Mouse (Mus musculus) thymus, adult 18-20 months (tissue): ENCODE data around the gene Ascl3.
A peak's percentile ranks its signal among the peaks of the same experiment; 100 is the strongest.

ENCODE experiments used
- DNase-seq, 2 experiments: peaks; one replicate each; pipeline ENCODE4 v3.0.0; 2022; ENCODE audit warnings: mixed read lengths in 2 of 2

Ascl3 gene

DNA sequence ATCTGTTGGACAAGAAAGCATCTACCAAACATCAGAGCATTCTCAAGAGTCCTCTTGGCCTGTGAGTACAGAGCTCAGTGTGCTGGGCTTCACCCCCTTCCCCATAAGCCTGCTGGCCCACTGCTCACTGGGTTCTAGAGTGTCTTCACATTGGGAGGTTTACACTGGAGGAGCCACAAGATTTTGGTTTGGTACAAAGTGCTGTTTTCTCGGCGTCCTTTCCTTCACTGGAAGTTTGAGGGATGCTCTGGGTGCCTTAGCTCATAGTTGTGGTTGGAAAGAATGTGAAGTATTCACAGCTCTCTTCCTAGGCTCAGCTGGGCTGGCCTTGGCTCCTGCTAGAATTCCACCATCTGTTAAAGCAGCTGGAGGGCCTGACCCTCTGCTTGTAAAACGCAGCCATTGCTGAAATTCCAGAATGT lies 22.6 kb downstream of the Ascl3 start:
- DNase-seq, result no peak

- DNase-seq, result no peak
Measured at GRCm38 (mm10) chr7:109707023-109707785, 24.3 kb downstream of the Ascl3 start.

- no peak for DNase-seq
Measured at GRCm38 (mm10) chr7:109704461-109704860, 27.1 kb downstream of the Ascl3 start.

GRCm38 (mm10) chr7:109704016-109704377 lies 27.5 kb downstream of the Ascl3 start:
- no peak for DNase-seq

DNA sequence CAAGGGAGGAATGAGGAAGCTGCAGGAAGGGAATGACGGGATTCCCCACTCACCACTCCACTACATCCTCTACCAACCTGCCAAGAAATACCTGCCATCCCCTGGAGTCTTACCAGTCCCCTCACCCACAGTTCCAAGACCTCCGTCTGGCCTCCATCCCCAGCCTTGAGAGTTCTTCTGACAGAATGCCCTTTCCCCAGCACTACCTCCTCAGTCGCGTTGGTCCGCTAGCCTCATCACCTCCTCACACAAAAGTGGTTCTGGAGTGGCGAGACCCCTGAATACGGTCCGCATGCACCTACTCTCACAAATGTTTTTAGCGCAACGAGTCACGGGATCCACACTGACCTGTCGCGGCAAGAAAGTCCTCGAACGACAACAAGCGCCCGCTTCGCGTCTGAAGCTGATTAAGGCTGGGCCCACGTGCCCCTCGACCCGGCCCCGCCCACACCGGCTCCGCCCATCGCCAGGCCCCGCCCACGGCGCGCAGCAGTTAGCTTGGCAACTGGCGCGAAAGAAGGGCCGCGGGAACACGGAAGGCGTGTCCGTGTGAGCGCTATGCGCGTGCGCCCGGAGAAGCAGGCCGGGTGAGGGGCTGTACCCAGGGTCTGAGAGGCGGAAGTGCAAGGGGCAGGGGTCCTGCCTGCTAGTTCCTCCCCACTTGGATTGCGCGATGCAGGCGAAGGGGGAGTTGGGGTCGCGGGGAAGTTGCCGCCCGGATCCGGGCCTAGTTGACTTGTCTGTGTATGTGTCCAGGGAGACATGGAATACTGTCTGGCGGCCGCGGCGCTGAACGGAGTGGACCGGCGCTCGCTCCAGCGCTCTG lies 28.1 kb downstream of the Ascl3 start, which contains the start of the genes St5 and Akip1:
St5 (minus strand) TSS at position 416 of the 826 bp plus-strand sequence.
Akip1 (plus strand) TSS at position 501 of the 826 bp plus-strand sequence.
- peak; percentile 93 to 94 for DNase-seq

DNA sequence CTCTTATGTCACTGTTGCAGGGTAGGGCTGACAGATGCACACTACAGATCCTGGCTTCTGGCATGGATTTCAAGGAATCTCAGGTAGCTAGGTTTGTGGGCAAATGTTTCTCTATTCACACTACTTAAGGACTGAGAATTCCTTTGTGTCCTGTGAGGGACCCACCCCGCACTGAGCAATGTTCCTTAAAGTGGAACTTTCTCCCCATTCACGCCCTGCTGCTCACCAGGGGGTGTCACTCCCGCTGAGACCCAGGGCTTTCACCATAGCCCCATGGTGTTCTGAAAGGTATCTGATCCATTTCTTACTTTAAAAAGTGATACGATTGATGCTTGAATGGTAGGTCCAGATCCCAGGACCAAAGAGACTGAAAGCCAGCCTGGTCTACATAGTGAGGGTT lies 28.8 kb downstream of the Ascl3 start:
- DNase-seq, result no peak

DNA sequence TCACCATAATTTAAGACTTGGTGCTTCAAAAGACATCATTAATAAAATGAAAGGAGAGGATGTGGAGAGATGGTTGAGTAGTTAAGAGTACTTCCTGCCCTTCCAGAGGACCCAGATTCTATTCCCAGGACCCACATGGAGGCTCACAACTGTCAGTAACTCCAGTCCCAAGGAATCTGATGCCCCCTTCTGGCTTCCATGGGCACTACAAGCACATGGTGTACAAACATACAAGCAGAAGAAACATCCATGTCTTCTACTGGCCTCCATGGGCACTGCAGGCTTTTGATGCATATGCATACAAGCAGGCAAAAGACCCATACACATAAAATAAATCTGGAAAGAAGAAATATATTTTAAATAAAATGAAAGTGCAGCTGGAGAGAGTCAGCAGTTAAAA lies 31.3 kb downstream of the Ascl3 start:
- DNase-seq, result no peak

GRCm38 (mm10) chr7:109695339-109695726 lies 36.2 kb downstream of the Ascl3 start:
- no peak for DNase-seq

DNA sequence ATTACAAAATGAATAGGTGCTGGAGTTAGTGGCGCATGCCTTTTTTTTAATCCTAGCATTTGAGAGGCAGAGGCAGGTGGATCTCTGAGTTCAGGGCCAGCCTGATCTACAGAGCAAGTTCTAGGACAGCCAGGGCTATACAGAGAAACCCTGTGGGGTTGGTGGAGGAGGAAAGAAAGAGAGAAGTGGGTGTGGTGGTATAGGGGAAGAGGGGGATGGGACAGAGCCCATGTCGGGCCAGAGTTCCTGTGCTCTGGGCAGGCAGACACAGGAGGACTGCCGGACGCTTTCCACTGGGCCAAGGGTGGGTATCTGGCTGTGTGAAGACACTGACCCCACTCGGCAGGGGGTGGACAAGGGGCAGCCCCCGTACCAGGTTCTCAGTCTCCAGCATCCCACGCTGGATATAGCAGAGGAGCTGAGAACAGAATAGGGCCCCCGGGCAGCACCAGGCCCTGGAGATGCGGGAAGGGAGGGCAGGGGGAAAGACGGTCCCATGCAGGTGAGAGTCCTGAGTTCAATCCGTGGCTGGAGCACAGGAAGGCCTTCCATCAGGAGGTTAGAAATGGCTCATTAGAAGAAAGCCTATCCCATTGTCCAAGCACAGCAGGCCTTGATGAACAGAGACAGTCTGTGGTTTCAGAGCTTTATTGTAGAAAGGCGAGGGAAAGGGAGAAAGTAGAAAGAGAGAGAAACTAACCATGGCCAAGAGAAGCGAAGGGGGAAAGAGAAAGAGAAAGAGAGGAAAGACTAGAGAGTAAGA lies 36.8 kb downstream of the Ascl3 start:
- DNase-seq, result no peak

DNA sequence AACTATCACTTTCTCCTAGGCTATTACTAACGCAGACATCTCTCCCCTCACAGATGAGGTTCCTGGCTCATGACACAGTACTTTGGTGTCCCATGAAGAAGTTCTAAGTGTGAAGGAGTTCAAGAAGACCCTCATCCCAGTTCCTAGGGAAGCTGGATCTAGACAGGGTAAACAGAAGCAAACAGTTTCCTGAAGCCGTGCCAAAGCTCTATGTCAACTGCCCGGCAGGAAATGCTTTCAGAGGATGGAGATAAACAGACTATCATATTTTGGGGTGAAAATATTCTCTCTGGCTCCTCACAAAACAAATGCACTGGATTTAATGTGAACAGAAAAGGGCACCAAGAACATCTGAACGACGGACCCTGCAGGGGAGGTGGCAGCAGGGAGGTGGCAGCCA lies 40.6 kb downstream of the Ascl3 start:
- no peak for DNase-seq

GRCm38 (mm10) chr7:109690101-109690500 lies 41.4 kb downstream of the Ascl3 start:
- no peak for DNase-seq

- no peak for DNase-seq
Measured at GRCm38 (mm10) chr7:109686585-109687128, 44.9 kb downstream of the Ascl3 start.

DNA sequence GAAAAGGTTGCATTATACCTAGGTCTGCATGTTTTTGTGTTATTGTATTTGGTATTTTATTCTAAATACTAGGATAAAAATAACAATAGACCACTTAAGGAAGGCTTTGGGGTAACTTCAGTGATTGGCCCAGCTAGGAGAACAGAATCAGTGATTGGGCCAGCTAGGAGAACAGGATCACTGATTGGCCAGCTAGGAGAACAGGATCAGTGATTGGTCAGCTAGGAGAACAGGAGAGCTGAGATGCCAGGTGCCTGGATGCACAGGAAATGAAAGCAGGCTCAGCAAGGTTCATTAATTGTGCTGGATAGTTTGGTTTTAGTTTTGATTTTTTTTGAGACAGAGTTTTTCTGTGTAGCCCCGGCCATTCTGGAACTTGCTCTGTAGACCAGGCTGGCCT lies 50.6 kb downstream of the Ascl3 start:
- no peak for DNase-seq

- no peak for DNase-seq
Measured at GRCm38 (mm10) chr7:109680284-109680683, 51.2 kb downstream of the Ascl3 start.
